Mouse (Mus musculus): ENCODE results near the gene Itih3. TPM values are rescaled to one million over a fixed set of nuclear protein-coding genes. Genes with fewer than 3 reads are reported as not detected.

The Itih3 gene
- total RNA-seq, 2 experiments from 2014 or later = 4.4 to 139 TPM

DNA sequence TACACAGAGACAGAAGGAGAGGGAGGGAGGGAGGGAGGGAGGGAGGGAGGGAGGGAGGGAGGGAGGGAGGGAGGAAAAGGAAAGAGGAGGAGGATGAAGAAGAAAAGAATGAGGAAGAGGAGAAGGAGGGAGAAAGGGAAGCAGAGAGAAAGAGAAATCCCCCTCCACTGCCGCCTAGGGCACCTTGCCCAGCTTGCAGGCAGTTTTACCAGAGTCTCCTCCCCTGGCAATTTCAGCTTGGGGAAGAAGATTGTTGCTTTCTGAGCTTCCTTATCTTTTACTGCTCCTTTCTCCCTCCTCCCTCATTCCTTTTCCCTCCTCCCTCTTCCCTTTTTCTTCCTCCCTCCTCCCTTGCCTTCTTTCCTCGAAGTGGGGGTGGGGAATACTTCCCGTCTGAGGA, 20.5 kb downstream of the Itih3 start:
- no peak for DNase-seq (ENCODE audit: low spot score in 2 of 2)

DNA sequence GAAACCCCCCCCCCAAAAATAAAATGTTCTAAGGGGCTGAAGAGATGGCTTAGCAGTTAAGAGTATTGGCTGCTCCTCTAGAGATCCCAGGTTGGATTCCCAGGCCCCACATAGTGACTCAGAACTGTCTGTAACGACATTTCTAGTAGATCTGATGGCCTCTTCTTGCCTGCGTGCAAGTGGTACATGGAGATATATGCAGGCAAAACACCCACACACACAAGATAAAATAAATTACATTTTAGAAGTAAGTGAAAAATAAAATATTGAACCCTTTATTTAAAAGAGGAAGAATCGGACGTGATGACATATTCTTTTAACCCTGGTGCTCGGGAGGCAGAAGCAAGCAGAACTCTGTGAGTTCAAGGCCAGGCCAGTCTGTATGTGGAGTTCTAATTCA, 20.9 kb downstream of the Itih3 start:
- no peak for DNase-seq (ENCODE audit: low spot score in 2 of 2)

DNA sequence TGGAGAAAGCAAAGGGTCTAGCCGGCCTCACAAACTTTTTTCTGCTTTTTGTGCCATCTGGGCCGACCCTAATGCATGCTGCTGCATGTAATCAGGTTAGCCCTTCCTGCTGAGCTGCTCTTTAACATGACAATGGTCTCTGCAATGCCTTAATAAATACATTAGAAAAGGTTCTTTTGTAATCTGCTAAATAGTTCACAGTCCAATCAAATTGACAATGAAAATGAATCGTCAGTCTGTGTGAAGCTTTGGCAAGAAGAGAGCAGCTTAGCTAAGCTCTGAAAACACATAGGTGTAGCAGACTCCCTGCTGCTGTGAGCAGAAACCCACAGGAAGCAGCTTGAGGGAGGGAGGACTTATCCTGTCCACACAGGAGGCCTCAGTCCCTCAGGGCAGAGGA, 23.6 kb downstream of the Itih3 start:
- DNase-seq (ENCODE audit: low spot score in 2 of 2) = no peak

DNA sequence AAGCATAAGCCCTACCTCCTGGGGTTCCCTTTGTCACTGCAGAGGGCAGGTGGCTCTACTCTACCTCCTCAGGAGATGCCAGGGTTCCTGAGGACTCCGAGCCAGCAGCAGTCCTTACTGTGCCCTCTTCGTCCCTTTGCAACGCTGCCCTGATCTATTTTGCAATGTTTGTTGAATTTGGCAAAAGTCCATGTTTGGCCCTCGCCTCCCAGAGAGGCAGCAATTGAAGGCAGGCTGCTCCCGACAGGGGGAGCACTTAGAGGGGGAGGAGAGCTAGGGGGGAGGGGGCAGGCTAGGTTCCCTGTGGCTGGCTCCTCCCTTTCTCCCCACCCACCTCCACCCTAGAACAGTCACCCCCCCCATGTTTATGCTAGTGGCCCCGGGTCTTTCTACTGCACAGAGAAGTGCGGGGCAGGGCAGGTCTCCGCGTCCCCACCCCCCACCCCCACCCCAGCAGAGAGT, 35.3 kb downstream of the Itih3 start:
- peak in 1 of 2 experiments; percentile 47 for DNase-seq (ENCODE audit: low spot score in 2 of 2)

DNA sequence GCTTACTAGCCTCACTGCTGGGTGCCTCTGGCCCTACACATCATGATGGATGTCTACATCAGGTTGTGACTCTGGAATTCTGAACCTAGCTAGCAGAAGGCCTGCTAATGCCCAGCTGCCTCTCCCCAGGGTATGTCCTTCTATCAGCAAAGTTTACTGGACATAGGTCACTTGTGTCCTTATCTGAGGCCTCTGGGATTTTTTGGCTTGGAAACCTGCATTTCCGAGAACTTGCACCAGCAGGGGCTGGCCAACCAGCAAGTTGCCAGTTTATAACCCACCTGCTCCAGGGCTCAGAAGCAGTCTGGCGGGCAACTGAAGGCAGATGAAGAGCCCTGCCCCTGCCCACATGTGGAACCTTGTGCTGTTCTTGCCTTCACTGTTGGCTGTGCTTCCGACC, 37.4 kb downstream of the Itih3 start, which contains the start of gene Itih4:
Gene Itih4 (plus strand): TSS at position 273 of the 400 bp plus-strand sequence.
- DNase-seq (ENCODE audit: low spot score in 2 of 2) = no peak

DNA sequence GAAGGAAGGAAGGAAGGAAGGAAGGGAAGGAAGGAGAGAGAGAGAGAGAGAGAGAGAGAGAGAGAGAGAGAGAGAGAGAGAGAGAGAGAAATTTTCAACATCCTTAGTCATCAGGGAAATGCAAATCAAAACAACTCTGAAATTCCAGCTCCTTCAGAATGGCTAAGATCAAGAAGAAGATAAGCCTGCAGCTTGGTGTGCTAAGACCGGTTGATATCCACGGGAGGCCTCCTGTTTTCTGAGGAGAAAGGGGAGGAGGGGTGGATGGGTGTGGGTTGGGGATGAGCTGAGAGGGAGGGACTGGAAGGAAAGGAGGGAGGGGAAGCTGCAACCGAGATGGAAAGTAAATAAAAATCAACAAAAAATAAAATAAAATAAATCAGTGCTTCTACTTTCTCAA, 38.3 kb downstream of the Itih3 start:
- no peak for DNase-seq (ENCODE audit: low spot score in 2 of 2)

DNA sequence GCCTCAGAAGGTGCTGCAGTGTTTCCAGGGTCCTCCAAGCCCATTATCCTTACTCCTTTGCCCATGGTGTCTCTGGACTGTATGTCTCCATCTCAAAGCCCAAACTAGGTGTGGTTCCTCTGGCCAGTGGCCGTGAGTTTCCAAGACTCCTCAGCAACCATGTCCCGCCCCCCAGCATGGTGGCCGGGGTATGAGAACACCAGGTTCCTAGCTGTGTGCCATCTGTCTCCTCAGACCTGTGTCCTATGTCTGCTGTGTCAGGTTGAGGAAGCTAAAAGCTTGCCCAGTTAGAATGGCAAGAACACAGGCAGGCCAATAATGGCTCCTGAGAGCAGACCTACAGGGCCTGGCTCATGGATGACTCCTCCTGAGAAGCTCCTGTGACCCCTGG, 41.8 kb downstream of the Itih3 start:
- no peak for DNase-seq (ENCODE audit: low spot score in 2 of 2)

DNA sequence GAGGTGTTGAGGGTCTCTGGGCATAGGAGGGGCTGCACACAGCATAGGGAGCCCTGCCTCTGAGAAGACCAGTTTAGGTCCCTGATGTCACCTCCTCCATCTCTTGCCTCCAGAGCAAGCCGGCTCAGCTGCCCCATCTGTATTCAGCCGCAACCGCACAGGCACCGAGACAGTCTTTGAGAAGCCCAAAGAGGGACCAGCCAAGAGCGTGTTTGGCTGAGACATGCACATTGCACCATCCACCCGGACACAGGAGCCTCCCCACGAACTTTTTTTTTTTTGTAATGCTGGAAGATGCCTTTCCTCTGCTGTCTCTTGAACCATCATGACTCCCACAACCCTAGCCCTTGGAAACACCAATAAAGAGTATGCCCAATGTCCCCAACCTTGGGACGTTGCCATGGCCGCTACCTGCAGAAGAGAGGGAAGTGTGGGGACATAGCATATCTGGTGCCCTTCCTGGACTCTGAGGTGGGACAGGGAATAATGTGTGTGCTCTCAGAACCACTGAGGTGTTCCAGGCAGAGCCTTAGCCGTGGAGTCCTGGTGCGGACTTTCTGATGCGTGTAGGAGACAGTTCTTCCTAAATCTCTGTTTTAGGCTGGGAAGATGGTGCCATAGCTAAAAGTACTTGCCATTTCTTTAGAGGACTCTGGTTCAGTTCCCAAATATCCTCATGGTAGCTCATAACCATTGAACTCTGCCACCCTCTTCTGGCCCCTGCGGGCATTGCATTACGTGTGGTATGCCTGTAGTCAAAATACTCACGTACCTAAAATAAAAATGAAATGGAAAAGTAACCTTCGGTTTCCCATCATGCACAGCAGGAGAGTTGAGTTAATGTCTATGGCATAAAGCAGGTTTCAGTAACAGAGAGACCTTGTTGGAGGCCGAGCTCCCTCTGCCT, 42.5 kb downstream of the Itih3 start:
- DNase-seq (ENCODE audit: low spot score in 2 of 2) = no peak

DNA sequence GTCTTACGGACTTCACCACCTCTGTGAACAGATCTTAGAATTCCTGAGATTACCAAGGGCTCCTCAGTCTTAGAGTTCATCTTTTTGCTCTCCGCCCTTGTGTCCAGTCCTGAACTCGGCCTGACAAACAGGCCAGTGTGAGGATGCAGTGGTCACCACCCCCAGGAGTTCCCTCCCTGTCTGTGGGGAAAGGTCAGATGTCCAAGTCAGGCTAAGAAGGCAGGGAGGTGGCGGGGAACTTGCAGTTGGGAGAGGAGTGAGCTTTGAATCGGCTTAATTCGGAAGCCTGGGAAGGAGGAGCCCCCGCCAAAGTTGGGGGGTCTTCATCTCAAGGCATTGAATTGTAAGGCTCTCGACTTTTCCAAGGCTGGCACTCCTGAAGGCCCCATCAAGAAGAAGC, 43.3 kb downstream of the Itih3 start:
- DNase-seq (ENCODE audit: low spot score in 2 of 2) = no peak

DNA sequence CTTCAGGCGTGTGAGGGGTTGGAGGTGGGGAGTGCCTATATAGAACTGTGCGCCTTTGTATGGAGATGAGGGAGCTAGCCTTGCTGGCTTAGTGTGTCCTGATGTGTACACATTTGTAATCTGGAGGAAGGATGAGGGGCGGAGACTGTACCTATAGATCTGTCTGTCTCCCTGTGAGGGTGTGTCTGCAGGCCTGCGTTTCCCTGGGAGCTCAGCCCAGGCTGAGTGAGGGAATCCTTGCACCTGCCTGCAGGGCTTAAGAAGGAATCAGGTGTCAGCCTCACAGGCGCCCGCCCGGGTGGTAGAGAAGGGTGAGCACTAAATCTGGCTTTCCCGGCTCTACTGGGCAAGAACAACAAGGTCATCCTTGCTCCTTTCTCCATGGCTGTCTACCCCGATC, 43.8 kb downstream of the Itih3 start:
- no peak for DNase-seq (ENCODE audit: low spot score in 2 of 2)

DNA sequence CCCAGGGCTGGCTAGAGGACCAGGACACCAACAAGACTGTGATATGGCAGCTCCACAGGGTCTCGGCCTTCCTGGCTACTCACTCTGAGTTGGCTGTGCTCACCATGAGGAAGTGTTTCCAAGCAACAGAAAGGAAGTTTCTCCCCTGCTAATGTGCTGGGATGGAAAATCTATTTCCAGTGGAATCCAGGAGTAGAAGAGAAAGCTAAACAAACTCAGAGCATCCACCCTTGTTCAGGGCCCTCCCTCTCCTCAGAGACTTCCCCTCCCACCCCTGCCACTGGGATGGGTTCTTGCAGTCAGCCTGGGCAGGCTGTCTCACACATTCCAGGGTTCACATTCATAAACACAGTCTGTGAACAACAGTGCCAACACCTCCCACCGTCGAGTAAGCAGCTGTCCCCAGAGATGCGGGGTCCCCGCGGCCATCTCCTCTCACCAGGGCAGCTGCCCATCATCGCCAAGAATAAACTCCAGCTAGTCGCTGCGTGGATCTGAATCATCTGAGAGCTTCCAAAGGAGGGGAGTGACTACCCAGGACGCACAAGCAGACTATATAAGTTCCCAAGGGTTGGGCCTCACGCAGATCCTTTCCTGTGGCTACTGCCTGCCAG, 44.5 kb downstream of the Itih3 start, which contains the start of gene Mustn1:
Gene Mustn1 (plus strand): TSS at position 243 of the 614 bp plus-strand sequence.
- no peak for DNase-seq (ENCODE audit: low spot score in 2 of 2)

DNA sequence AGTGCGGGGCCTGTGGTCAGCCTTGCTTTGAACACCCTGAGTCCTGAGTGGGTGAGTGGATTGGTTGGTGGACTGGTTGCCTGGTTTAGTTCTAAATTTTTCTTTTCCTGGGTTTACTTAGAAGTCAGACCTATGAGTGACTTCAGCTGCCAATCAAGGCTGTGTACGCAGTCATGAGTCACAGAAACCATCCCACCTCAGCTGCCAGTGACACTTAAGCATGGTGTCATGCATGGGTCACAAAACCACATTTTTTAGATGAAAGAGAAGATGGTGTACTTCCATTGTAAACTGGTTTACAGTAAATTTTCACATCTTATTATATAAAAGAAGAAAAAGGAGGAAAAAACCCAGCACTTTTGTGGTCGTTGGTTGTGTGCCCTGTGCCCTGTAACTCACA, 45.7 kb downstream of the Itih3 start:
- no peak for DNase-seq (ENCODE audit: low spot score in 2 of 2)

DNA sequence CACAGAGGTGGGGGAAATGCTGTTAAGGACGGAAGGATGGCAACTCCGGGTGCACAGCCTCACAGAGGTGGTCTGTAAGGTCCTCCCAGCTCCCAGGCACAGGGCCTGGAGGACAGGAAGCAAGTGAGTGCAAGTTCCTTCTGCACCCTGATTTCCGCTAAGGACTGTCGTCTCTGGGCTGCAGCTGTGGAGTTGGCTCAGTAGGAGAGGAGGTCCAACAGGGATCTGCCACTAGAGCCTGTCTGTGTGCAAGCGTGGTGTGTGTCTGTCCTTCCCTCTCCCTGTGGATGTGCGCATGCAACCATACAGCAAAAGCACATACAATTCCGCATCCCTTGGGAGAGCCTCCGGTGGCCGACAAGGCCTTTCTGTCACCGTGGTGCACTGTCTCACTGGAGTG, 47.1 kb downstream of the Itih3 start:
- DNase-seq (ENCODE audit: low spot score in 2 of 2) = no peak

DNA sequence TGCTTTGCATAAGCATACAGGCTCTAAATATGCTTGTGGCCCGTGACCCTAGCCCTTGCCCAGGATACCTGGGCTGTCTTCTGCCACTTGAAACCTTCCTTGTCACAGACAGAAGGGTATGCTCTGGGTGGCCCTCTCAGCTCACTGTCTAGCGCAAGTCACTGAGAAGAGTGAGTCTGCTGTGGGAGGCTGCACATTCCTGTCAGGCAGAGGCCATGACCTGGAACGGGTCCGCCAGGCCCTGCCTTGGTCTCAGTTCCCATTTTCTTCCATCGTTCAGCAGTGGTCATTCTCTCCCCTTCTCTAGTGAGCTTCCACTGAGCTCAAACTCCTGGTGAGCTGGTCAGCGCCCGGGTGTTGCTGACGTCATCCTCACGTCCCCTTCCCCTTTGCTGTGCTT, 47.6 kb downstream of the Itih3 start:
- DNase-seq (ENCODE audit: low spot score in 2 of 2) = no peak

DNA sequence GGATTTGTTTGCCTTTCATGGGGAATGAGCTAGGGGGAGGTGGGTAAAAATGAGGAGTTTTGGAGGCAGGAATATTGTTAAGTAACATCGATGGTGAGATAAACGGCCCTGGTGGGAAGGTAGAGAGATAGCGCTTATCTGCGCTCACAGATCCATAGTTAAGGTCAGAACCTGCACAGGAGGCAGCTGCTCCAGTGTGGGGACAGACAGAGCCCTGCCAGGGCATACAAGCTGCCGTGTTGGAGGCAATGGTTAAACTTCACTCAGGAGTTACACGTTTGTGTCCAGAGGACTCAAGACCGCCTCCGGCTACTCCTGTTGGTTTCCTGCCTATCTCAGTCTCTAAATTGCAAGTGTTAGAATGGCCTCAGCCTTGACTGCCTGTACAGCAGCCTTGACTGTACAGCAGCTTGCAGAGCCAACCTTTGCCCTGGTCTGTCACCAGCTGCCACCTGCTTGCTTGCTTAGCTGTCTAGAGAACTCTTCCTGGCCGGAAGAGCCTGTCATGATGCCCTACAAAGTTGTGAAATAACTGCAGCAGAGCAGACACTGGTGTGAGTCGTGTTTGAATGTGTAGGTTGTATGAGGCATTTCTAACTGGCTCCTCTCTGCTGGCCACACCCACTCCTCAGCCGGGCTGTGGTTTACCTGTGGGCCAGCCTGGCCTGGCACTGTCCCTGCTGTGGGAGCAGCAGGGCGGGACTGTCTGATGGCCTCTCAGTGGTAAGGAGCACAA, 48.3 kb downstream of the Itih3 start:
- no peak for DNase-seq (ENCODE audit: low spot score in 2 of 2)

DNA sequence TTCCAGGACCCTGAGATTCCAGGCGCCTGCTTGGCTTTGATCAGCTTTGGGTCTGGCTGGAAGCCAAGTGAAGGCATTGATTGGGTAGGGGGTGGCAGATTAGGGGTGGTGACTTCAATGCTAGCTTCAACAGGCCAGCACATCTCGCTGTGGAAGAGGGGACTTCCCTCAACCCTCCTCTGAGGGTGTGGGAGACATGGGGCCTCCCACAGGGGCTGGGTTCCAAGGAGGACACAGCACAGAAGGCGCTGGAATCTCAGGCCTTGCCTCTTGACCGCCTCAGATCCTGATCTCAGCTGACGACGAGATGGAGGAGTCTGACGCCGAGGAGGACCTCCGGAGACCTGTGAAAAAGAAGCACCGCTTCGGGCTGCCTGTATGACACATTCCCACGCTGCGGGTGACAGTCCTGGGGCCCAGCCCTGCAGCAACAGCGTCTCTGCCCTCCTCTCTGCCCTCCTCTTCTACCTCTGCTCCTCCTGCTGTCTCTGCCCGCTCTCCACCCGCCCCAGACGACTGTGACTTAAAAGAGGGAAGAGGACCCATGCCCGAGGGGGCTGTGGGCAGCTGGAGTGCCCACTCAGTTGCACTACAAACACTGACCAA, 49.4 kb downstream of the Itih3 start:
- no peak for DNase-seq (ENCODE audit: low spot score in 2 of 2)

DNA sequence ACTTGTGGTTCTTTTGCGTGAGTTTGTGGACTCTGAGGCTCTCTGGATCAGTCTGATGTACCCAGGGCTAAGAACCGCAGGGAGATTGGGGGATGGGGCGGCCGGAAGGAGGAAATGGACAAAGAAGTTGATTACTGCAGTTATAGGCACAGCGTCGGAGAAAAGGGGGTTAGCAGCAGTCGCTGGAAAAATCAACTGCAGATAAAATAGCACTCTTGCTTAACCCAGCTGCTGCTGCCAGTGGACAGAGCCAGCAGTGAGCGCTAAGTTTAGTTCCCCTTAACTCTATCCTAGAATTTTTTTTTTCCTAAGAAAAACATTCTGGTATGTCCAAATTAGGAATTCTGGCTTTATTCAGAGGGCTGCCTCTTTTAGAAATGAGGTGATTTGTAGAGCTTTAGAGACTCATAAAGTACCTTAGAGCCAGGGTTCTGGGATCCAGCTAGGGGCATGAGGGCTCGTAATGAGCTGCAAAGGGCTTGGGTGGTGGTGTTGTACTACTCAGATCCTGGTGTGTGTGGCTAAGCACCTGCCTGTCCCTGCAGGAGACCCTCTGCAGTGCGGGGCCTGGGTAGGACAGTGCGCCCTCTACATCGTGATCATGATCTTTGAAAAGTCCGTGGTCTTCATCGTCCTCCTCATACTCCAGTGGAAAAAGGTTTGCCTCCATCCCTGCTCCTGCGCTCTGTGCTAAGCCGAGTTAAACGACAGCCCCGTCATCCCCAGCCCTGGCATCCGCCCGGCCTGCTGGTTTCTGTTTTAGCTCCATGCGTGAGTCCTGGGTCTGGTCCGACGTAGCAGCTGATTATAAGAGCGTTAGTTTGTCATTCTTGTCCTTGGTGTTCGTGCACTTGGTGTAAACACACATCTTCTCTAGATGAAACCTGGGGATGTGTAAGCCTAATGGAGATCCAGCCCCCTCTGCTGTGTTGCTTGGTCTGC, 53.1 kb downstream of the Itih3 start:
- no peak for DNase-seq (ENCODE audit: low spot score in 2 of 2)

DNA sequence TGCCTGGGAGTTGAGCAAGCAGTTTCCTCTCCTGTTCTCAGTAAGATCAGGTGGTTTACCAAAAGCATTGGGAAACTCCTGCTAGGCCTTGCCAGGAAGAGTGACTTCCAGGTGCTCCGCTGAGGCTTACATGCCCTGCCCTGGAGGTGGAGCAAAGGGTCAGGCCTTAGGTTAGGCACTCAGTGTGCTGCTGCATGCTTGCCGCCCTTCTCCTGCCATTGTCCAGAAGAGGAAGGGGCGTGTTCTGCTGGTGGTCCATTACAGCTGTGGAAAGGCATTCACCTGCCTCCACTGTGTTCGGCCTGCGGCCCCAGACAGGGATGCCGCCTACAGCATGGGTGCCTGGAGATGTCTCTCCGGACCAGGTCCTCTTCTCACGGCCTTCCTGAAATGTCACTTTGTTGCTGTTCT, 54.2 kb downstream of the Itih3 start:
- DNase-seq (ENCODE audit: low spot score in 2 of 2) = no peak

DNA sequence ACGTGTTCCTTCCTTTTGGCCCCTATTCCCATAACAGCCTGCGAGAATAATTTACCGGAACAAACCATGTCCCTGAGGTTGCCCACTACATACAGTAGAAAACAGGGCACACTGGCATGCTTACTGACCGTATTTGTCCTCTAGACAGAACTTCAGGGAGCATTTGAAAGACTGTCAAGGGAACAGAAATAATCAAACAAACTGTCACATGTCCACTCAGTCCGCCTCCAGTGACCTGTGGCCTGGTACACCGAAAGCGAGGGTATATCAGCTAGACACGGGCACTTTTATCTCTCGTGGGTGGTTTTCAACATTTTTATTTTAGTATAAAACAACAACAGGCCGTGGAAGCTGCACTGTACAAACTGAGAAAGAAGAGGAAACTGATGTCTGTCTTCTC, 54.7 kb downstream of the Itih3 start:
- no peak for DNase-seq (ENCODE audit: low spot score in 2 of 2)

DNA sequence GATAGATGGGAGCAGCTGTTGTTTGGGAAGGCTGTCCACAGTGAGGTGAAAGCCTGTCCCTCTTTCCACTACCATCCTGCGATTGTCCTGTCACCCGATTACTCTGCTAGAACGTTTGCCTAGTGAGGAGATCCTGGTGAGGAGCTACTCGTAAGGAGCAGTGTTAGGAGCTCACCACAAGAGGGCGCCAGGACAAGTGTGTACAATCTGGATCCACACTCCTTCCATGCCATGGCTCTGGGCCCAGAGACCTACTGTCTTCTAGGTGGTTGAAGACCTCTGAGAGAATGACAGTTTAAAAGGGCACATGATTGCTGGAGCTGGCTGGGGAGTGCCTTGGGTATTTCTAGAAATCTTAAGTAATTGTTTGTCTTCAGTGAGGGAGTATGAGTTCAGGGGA, 56.5 kb downstream of the Itih3 start:
- DNase-seq (ENCODE audit: low spot score in 2 of 2) = peak; percentile 31 to 61
